Mouse (Mus musculus) gastrocnemius, adult 8-10 months (tissue): ENCODE measurements around the gene Ccdc171. TPM values are rescaled to one million over a fixed set of nuclear protein-coding genes. Genes with fewer than 3 reads are reported as not detected.

Experiments
- total RNA-seq, 4 experiments: library from RNA; stranded (reverse); gene quantifications; 2 replicates each; pipeline ENCODE4 v1.2.4; 2022

Gene Ccdc171
- total RNA-seq, 4 experiments from 2014 or later = 0.29 to 0.61 (median 0.40) TPM

Other genes starting within 250 kb of the Ccdc171 start
- gene Ttc39b, start 201.3 kb upstream of the Ccdc171 start, total RNA-seq = 1 to 10 TPM; 4.4 to 5.1 (median 4.9) TPM
- 10 to 100 TPM in 1 of 4 experiments, 1 to 10 TPM in 3; 7.2 to 10.8 (median 9.5) TPM for gene Snapc3, start 107.8 kb upstream of the Ccdc171 start, total RNA-seq
- 10 to 100 TPM; 13.3 to 16.7 (median 15.2) TPM for gene Psip1, start 39.1 kb upstream of the Ccdc171 start, total RNA-seq